Mouse (Mus musculus): ENCODE data around the gene Tfdp2.

The Tfdp2 gene

GRCm38 (mm10) chr9:96228285-96228684 lies 32.2 kb downstream of the Tfdp2 start:
- no peak for DNase-seq (ENCODE audit: low read depth)

DNA sequence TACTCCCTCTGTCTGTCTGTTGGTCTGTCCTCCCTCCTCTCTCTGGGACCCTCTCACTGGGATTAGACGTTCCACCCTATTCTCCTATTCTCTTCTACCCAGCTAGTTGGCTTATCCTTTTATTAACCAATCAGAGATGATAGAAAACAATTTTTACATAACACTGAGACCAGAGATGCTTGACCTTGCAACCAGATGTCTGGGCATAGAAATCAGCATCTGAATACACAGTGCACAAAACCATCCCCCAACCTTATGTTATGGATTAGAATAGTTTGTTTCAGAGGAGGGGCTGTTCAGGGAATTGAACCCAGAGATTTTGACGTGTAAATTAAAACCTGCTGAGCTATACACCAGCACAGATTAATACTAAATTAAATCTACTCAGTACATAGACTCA lies 34.2 kb downstream of the Tfdp2 start:
- DNase-seq (ENCODE audit: low read depth) = no peak

- no peak for DNase-seq (ENCODE audit: low read depth)
Observed at GRCm38 (mm10) chr9:96235477-96235876, 39.4 kb downstream of the Tfdp2 start.

DNA sequence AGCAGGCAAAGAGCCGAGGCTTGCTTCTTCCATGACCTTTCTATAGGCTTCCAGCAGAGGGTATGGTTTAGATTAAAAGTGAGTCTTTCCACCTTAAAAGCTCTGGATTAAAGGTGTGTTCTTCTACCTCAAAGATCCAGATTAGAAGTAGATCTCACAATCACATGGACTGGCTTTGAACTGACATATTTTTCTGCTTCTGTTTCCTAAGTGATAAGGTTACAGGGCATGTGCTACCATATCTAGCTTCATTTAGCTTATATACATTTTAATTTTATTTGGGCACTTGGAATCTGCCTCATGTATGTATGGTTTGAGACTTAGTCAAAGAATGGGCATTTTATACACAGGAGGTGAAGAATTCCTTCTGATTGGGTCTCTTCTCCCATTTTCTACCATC lies 41.3 kb downstream of the Tfdp2 start:
- no peak for DNase-seq (ENCODE audit: low read depth)

- DNase-seq (ENCODE audit: low read depth) = no peak
Observed at GRCm38 (mm10) chr9:96238286-96238685, 42.2 kb downstream of the Tfdp2 start.

DNA sequence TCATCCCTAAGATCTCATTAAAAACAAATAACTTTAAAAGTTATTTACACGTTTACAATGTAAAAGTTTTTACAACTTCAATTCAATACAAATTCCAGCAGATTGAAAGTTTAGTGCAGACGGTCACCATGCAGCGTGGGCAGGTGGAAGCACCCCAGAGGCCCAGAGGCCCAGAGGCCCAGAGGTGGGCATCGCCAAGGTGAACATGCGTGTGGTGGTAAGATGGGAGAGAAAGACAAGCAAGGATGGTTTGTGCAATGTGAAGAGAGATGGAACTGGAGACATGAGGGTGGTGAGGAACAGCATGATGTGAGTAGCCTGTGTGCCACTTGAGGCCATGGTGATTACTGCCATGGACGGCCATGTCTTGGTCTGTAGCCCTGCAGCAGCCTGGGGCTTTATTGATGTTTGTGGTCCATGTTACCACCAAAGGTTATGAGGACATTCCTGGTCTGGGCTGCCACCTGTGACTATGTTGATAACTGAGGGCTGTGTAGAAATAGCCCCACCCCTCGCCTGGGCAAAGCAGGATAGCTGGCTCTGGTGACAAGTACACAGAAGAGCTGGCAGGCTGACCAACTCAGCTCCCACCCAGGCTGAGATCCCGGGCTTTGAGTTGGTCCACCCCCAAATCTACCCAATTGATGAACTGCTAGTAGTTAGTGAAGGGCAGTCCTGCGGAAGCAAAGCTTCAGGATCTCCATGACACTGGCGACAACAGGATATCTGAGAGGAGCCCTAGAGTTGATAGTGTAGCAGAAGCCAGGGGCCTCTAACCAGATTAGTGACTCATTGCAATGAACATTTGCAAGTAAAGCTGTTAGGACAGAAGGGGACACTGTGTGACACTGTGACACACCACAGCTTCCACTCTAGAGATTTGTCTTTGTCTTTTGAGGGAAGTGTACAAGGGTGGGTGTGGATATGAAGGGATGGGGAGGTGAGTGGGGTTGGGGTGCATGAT lies 45.3 kb downstream of the Tfdp2 start:
- DNase-seq (ENCODE audit: low read depth) = no peak

DNA sequence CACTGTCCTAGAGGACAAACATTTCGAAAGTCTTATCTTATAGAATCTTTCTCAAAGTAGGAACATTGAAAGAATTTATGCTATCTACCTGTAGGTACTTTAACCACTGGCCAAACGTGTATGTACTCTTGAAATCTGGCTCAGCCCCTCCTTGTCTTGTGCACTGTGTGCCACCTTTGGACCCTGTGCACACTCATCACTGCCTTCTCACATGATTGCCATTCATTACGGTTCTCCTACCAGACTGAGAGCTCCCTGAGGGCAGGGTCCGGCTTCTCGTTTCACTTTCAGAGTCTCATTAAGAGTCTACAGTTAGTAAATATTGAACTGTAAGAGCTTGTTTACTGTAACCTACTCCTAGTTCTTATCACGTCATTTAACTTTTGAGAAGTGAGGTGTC lies 47.8 kb downstream of the Tfdp2 start:
- no peak for DNase-seq (ENCODE audit: low read depth)

DNA sequence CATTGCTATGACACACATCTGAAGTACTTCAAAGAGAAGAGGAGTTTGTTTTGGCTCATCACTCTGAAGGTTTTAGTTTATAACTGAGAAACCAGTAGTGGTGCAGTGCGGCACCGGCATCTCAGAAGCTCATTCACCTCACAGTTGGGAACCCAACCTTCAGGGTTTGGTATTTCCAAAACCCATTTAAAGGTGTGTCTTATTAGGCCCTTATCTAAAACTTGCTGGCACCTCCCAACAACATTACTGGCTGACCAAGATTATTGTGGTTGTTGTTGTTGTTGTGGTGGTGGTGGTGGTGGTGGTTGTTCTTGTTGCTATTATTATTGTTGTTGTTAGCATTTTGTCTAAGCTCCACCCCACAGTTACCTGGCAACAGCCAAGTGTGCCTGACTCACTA lies 58.7 kb downstream of the Tfdp2 start:
- no peak for DNase-seq (ENCODE audit: low read depth)

DNA sequence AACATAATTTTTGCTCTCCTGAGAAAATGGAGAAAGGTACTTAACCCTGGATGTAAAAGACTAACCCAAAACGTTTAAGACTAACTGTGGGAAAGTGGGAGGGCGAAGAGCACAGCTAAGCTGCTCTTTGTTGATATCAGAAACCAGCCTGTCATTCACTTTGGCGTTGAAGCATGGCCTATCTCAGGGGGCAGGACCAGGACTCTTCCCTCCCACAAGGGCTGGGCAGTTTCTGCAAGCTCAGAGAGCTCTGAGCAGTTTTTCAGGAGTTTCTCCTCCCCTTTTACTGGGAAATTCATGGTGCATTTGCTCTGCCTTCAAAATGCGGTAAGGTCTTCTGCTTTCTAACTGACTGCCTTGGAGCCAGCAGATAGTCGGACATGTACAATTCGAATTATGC lies 62.4 kb downstream of the Tfdp2 start:
- peak; percentile 43 for DNase-seq (ENCODE audit: low read depth)

DNA sequence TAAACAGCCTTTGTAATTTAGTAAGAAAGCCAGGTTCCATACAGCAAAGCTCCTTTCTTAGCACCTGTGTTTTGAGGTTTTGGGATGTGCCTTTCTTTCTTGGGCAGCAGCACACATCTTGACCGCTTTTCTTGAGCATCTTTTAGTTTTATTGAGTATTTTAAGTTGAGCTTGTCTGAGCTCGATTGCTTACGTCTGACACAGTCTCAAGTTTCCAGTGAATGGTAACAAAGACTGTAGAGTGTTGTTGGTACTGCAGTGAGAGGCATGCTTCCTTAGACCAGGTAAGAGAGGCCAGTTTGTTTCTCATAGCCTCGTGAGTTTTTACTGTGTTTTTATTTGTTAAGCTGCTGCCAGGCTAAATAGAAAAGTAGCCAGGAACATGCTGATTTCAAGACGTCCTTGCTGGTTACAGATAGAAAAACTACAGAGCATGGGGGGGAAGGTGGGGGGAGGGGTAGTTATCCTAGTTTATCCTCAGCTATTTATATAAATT lies 63.0 kb downstream of the Tfdp2 start:
- DNase-seq (ENCODE audit: low read depth) = peak; percentile 42

DNA sequence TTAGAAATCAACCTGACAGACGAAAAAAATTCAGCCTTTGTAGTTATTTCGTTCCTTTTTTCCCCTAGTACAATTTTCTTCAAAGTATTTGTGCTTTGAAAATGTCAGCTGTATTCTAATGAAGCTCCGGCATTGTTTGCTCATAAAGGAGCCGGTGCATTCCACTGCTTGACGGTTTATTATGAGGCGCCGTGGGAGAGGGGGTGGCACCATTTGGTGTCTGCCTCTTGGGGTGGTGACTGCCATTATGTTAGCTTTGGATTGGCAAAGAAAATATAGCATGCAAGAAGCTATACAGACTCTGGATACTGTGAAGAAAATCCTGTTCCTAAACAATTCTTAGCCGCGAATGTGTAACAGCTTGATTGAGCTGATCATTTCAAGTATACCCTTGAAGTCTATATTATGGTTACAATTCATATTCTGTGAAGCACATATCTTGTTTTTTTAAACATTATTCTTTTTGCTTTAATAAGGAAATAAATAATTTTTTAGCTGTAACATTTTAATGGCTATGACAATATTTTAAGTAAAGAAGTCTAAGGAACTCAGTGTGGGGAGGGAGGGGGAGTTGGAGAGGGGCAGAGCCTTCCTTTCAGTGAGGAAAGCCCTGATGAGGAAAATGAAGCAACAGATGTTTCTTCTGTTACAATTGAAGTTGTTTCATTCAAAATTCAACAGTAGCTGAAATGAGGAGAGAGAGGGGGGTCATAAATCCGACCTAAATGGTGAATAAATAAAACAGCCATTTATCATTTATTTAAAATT lies 63.9 kb downstream of the Tfdp2 start:
- no peak for DNase-seq (ENCODE audit: low read depth)

DNA sequence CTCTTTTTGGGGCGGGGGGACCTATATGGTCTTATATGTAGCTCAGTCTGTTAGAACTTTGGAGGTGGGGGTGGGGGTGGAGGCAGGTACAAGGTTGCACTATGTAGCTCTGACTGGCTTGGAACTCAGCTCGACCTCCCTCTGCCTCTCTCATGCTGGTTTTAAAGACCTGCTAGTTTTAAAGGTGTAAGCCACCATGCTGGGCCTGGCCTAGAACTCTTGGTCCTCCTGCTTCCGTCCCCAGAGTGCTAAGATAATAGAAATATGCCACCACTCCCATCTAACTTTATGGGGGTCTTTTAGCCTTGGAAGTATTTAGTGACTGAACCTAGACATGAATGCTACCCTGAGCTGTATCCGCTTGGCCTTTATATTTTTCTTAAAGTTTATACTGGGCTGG lies 65.0 kb downstream of the Tfdp2 start:
- no peak for DNase-seq (ENCODE audit: low read depth)

DNA sequence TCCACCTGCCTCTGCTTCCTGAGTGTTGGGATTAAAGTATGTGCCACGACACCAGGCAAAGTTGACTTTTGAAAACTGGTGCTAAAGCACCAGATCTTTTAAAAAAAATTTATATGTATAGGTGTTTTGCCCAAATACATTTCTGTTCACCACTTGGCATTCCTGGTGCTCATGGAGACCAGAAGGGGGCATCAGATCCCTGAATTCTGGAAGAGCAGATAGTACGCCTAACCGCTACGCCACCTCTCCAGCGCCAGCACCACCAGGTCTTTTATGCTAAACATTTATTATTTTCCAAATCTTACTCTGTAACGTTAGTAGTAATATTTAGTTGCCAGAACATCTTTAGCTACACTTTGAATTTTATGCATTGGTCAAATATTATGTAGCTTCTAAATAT lies 65.9 kb downstream of the Tfdp2 start:
- no peak for DNase-seq (ENCODE audit: low read depth)

- no peak for DNase-seq (ENCODE audit: low read depth)
Observed at GRCm38 (mm10) chr9:96266793-96267558, 70.9 kb downstream of the Tfdp2 start.

- no peak for DNase-seq (ENCODE audit: low read depth)
Observed at GRCm38 (mm10) chr9:96267559-96267948, 71.5 kb downstream of the Tfdp2 start.

- no peak for DNase-seq (ENCODE audit: low read depth)
Observed at GRCm38 (mm10) chr9:96269726-96270125, 73.7 kb downstream of the Tfdp2 start.

DNA sequence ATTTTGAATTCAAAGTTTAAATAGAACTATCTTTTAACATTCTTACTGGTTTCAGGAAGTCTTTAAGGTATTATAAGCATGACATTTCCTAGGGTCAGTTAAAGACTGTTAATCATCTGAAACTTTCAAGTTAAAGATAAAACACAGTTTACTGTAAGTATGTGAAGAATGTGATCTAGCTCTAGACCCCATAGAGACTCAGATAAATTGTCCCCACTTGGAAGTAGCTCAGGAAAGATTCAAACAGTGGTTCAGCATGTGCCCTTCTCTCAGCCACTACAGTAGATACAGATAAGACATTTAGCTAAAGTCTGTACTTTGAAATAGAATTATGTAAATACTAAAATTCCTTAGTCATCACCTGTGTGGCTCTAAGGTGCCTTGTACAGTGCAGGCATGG lies 79.5 kb downstream of the Tfdp2 start:
- no peak for DNase-seq (ENCODE audit: low read depth)

- DNase-seq (ENCODE audit: low read depth) = no peak
Observed at GRCm38 (mm10) chr9:96281497-96281896, 85.4 kb downstream of the Tfdp2 start.

GRCm38 (mm10) chr9:96282082-96282481 lies 86.0 kb downstream of the Tfdp2 start:
- no peak for DNase-seq (ENCODE audit: low read depth)

DNA sequence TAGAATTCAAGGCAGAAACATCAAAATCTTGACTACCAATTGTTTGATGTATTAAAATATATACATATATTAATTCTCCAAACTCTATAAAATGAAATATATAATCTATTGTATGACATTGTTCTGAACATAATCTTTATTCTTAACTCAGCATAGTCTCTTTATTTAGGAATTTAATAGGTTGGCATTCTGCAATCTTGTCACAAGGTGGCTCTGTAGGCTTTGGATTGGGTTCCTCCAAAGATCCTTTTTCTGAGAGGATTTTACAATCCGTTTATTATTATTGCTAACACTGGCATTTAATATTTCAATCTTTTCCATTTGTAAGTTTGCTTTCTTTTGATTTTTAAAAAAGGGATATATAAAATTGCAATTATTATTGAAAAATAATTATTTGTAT lies 88.8 kb downstream of the Tfdp2 start:
- no peak for DNase-seq (ENCODE audit: low read depth)

GRCm38 (mm10) chr9:96292144-96292543 lies 96.1 kb downstream of the Tfdp2 start:
- DNase-seq (ENCODE audit: low read depth) = no peak

DNA sequence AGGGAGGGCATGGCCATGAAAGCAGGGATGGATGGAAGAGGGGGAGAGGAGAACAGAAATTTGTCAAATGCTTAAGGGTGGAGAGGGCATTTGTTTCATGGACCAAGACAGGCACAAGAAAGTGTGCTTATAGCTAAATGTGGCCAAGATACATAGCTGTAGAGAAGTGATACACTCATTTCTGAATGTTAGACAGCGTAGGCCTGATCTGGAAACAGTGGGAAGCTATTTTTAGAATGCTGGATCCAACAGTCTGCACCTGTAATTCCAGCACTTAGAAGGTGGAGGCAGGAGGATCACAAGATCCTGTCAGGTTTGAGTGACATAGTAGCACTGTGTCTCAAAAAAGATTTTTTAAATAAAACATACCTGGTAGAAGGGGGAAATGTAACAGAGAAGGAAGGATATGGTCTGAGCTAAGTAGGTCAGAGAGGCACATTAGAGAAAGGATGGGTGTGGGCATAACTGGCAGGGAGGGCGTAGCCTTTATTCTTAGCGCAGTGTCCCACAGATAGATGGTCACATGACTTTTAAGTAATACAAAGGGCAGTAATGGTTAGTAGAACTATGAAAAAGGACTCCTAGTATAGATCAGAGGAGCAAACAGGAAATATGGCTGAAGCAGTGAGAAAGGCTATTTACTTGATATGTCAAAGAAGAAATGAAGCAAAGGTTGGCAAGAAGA lies 103.4 kb downstream of the Tfdp2 start:
- no peak for DNase-seq (ENCODE audit: low read depth)

Measured in c-Kit-positive CD71-negative TER-119-negative erythroid progenitor cells, embryonic 14.5 days (primary cell).